Mouse (Mus musculus) T-helper 1 cell (primary cell): ENCODE results near the gene Sycp1.

Source experiments
- in situ Hi-C: fragments of 300-600 bp; cut with MboI, MseI; formaldehyde crosslinking; loops from one replicate; pipeline ENCODE4 v1.15.1; 2025; ENCODE audit warnings: high pct_unique_total_duplicates

The Sycp1 gene

GRCm38 (mm10) chr3:102935451-102936354, at the start of gene Sycp1:
Sycp1 (minus strand) TSS chr3:102936100.
- in situ Hi-C loops: no loop called here

DNA sequence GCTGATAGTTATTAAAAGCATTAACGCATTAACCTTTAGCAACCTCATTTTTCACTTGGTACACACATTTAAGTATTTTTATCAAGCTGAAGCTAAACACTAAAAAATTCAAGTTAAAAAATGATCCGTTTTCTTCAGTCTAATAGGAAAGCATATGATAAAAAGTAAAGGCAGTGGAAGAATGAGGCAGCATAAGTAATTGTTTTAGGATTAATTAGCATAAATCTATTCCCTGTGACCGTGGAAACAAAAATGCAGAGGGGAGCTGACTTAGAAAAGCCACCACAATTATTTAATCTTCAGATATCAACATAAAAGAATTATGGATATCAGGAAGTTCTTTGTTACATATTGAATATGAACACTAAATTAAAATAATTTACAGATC, 44.4 kb upstream of the Sycp1 start:
- in situ Hi-C loops: no loop called here

GRCm38 (mm10) chr3:102979550-102980348, 43.8 kb upstream of the Sycp1 start:
- in situ Hi-C loops: loop anchor here (10.0 kb wide), 1 partner anchor 175 kb away; no protein-coding TSS in a partner anchor

- in situ Hi-C loops: loop anchor here (10.0 kb wide), 1 partner anchor 172 kb away; no protein-coding TSS in a partner anchor
Measured at GRCm38 (mm10) chr3:102976906-102977305, 41.0 kb upstream of the Sycp1 start.

DNA sequence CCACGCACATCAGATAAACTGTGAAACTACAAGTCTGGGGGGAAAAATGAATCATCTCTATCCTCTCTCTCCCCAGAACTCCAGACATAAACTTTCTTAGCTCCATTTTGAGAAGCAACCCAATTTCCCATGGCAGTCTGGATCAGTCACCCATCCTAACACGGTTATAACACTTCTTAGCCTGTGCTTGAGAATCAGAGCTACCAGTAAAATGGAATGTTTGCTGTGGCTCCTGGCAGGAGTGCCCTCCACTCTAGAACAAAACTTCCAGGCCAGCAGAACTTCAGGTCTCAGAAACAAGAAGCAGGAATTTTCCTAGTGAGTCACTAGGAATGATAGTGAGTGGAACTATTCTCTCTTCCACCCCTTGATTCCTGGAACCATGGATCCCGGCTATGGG, 34.6 kb upstream of the Sycp1 start:
- in situ Hi-C loops: loop anchor here (10.0 kb wide), 1 partner anchor 166 kb away; no protein-coding TSS in a partner anchor

- in situ Hi-C loops: loop anchor here (10.0 kb wide), 1 partner anchor 165 kb away; no protein-coding TSS in a partner anchor
Measured at GRCm38 (mm10) chr3:102970067-102970466, 34.2 kb upstream of the Sycp1 start.

DNA sequence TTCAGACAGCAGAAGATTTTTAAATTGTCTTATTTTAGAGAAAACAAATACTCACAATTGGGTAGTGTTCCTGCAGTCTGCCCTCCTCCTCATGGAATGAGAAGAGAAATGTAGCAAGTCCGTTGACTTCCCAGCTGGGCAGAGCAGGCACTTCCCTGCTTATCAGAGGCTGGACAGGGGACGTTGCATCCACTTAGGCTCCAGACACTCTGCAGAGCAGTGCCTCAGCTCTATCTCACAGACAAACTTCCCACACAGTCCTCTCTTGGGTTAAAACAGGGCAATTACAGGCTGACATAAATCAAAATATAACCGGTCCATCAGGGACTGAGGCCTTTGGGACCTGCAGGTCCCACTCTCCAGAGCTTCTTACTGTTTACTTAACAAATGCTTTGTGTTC, 28.1 kb upstream of the Sycp1 start, which contains the start of gene Nr1h5:
Nr1h5 (minus strand) TSS at position 101 of the 400 bp plus-strand sequence.
- in situ Hi-C loops: no loop called here

DNA sequence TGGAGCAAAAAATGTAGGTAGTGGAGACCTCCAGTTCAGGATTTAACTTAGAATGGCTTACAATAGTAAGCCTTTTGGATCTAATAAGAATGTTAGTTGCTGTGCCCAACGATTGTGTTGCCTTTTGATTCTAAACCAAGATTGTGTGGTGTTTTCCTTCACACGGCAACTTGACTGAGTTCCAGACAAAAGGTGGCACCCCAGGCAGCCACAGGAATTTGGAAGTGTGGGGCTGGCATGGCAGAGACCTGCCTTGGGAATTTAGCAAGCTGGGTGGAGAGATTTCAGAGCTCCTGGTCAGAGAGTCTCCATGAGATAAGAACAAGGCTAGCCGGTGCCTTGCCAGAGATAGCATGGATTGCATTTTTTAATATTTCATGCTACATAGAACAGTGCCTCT, 19.7 kb upstream of the Sycp1 start:
- in situ Hi-C loops: no loop called here

- in situ Hi-C loops: no loop called here
Measured at GRCm38 (mm10) chr3:102955143-102955542, 19.2 kb upstream of the Sycp1 start.

DNA sequence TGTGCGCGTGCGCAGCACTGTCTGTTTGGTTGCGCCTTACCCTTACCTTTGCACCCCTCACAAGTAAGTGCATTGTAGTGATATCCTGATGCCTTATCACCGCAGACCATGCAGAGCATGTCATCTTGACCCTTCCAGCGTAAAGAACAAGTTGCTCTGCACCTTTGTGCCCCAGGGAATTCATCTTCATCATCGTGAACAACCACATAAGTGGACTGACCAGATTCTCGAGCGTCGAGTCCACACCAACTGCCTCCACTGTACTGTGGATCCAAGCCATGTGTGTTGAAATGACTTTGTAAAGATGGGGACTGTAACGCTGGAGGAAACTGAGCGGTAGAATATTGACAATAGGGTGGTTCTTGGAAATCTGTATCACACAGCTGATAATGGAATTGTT, 18.6 kb upstream of the Sycp1 start:
- in situ Hi-C loops: no loop called here

DNA sequence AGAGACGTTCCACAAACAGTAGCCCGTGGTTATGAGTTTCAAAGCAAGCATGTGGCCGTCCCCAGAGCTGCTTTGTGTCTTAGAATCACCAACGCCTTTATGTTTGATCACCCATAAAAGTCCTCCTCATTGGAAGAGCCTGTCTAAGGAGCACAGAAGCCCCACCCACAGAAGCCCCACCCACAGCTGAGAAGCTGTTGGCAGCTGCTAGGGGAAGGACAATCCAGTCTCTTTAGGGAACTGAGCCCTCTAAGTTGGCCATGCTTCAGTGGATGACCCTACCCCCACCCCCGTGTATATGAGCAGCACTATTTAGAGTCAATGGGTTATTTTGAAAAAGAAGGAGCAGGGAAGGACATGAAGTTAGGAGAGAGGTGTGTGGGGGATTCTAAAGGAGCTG, 11.0 kb upstream of the Sycp1 start:
- in situ Hi-C loops: no loop called here

DNA sequence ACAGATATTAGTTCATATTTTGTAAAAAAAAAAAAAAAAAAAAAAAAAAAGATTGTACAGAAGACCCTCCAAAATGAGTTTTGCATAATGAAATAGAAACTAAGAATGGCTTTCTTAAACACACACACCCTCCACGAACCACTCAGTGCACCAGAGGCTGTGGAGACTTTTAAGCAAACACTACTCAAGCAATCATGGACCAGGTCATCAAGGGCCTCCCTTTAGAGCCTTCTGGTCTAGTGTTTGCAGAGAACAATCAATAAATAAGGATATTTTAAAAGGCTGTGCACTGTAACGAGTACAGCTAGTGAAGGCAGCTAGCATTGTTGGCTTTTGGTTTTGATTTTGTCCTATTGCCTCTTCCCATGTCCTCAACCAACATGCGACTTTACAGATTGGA, 10.4 kb upstream of the Sycp1 start:
- in situ Hi-C loops: no loop called here

DNA sequence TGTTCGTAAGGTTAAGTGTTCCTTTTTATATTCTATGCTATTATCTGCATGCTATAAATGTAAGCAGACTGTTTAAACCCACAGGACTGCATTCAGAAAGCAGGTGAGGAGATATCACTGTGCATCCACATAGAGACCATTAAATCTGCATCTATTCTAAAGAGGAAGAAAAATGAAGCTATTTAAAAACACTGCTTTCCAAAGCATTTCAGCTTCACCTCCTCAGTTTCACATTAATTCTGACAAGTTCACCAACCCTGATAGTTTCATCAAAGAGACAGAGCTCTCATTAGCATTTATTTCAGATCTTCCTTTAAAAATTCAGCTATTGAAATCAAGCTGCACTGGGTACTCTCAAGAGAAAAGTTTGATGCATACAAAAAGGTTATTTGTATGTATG, 2.2 kb upstream of the Sycp1 start:
- in situ Hi-C loops: no loop called here

DNA sequence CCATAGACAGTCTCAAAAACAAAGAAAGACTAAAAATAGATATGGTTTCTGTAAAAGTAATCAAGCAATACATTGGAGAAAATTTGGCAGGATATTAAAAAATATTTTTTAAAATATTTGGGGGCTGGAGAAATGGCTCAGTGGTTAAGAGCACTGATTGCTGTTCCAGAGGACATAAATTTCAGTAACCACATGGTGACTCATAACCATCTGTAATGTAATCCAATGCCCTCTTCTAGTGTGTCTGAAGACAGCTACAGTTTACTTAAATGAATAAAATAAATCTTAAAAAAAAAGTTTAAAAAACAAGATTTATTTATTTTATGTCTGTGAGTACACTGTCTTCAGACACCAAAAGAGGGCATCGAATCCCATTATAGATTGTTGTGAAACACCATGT, 36.8 kb downstream of the Sycp1 start:
- in situ Hi-C loops: no loop called here

DNA sequence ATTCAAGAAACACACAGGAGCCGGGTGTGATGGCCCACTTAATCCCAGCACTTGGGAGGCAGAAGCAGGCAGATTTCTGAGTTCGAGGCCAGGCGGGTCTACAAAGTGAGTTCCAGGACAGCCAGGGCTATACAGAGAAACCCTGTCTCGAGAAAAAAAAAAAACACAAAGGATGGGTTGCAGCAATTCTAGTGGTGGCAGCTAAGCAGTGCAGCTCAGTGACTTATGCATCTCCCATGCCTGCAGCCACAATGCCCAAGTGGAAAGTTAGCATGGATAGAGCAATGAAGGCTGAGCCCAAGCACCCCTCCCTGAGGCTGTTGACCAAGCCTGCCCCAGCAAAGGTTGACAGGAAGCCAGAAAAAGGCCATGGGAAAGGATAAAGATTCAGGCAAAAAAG, 55.4 kb downstream of the Sycp1 start:
- in situ Hi-C loops: no loop called here

GRCm38 (mm10) chr3:102848661-102849060, 87.2 kb downstream of the Sycp1 start:
- in situ Hi-C loops: no loop called here

- in situ Hi-C loops: no loop called here
Measured at GRCm38 (mm10) chr3:102842386-102842785, 93.5 kb downstream of the Sycp1 start.

DNA sequence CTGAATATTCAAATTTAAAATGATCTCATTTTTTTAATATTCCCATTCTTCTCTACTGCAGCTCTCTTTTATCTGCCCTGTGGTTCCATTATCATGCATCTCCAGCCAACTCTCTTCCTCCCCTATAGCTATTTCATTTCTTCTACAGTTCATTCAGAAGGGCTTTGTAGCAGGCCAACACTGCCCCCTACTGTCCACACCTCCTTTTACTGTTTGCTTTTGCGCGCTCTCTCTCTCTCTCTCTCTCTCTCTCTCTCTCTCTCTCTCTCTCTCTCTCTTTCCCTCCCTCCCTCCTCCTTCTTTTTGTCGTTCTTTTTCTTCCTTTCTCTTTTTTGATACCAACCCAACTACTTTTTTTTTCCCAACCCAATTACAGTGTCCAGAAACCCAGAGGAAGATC, 132.0 kb downstream of the Sycp1 start:
- in situ Hi-C loops: loop anchor here (10.0 to 25.0 kb wide), 2 partner anchors 171 to 717 kb away; partner anchors contain the start of gene Casq2

GRCm38 (mm10) chr3:102787369-102787768, 148.5 kb downstream of the Sycp1 start:
- in situ Hi-C loops: no loop called here

DNA sequence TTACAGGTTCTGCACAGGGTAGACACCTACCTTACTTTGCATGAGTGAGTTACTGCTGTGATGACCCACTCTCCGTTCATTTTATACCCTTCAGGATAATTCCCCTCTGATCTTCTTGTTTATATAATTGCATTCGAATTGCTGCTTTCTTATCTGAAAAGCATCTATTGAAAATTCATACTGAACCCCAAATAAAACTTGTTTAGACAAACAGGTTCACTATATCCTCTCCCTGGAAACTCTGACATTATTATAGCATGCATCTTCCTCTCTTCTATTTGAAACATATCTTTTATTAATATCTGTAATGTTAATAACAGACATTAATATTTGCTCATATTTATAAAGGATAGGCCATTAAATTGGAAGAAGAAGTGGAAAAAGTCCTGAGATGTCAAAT, 153.3 kb downstream of the Sycp1 start, which contains the start of gene Tshb:
Tshb (minus strand) TSS at position 101 of the 400 bp plus-strand sequence.
- in situ Hi-C loops: no loop called here

- in situ Hi-C loops: no loop called here
Measured at GRCm38 (mm10) chr3:102773018-102773417, 162.9 kb downstream of the Sycp1 start.
